Comparison of ENCODE assay signal across 8 mouse cellular contexts in the genomic region with DNA sequence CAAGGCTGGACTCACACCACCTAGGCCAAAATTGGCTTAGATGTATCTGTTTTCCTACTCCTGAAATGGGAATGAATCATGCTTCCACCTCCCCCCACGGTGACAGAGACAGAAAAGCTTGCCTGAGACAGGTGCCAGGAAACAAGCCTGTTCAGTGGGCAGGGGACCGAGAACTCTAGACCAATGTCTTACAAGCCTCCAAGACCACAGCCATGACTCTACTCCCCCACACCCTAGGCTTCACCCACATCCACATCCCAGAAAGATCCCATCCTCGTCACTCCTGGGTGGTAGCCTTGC. TPM values are rescaled to one million over a fixed set of nuclear protein-coding genes. Genes with fewer than 3 reads are reported as not detected.
A peak's percentile ranks its signal among the peaks of the same experiment; 100 is the strongest.
DNase-seq lines count a peak whose midpoint lies in the region; ATAC-seq and TF ChIP-seq lines count a peak whose summit lies in the region.

No protein-coding gene starts in this region.

- no peak for DNase-seq in heart, postnatal 0 days (ENCODE audit: low spot score)
- no peak for DNase-seq in heart, postnatal 4 days
- no peak for DNase-seq in neural tube, embryonic 10.5 days (ENCODE audit: extremely low spot score, low spot score)
- DNase-seq in thymus, postnatal 36 days = peak; percentile 37 to 41
- DNase-seq in left cerebral cortex, postnatal 4 days = no peak

- peaks cover 36% of the 10 kb centered on the region for H3K36me3 ChIP-seq in heart, postnatal 0 days (replicated peaks; ENCODE audit: control insufficient read depth, insufficient read depth, low read length)
- peaks cover 77% of the 10 kb centered on the region for H3K36me3 ChIP-seq in neural tube, embryonic 13.5 days
- H3K36me3 ChIP-seq in forebrain, embryonic 16.5 days (ENCODE audit: control insufficient read depth, insufficient read depth) = peaks cover 5% of the 10 kb centered on the region

- H3K4me3 ChIP-seq in heart, postnatal 0 days (ENCODE audit: low read depth, low read length) = no peak overlapping the region
- H3K4me3 ChIP-seq in neural tube, embryonic 13.5 days = no peak overlapping the region
- no peak overlapping the region for H3K4me3 ChIP-seq in forebrain, embryonic 16.5 days (replicated peaks; ENCODE audit: low read length)

- peak overlapping the region; percentile 43 for H3K4me2 ChIP-seq in heart, postnatal 0 days (ENCODE audit: low read depth, low read length)
- H3K4me2 ChIP-seq in neural tube, embryonic 13.5 days = peak overlapping the region; percentile 16; the same call in 1 of the 2 replicates
- H3K4me2 ChIP-seq in forebrain, embryonic 16.5 days (ENCODE audit: low read length) = no peak overlapping the region

- no peak for TF ChIP-seq CTCF in heart, postnatal 0 days (IDR thresholded peaks at IDR 0.05; ENCODE audit: low read depth)

- peak overlapping the region; percentile 41 for H3K9ac ChIP-seq in heart, postnatal 0 days (replicated peaks; ENCODE audit: low read depth, low read length)
- H3K9ac ChIP-seq in neural tube, embryonic 13.5 days = peak overlapping the region; percentile 38
- H3K9ac ChIP-seq in forebrain, embryonic 16.5 days (replicated peaks; ENCODE audit: low read depth, low read length) = no peak overlapping the region

- peak overlapping the region; percentile 89 for H3K27ac ChIP-seq in heart, postnatal 0 days (ENCODE audit: low read depth)
- H3K27ac ChIP-seq in neural tube, embryonic 13.5 days (replicated peaks) = peak overlapping the region; percentile 68
- peak overlapping the region; percentile 42; the same call in 1 of the 2 replicates for H3K27ac ChIP-seq in forebrain, embryonic 16.5 days (ENCODE audit: low read length)

- no peaks in the 10 kb centered on the region for H3K27me3 ChIP-seq in heart, postnatal 0 days (ENCODE audit: control insufficient read depth, insufficient read depth, low read length)
- H3K27me3 ChIP-seq in neural tube, embryonic 13.5 days = no peaks in the 10 kb centered on the region
- no peaks in the 10 kb centered on the region for H3K27me3 ChIP-seq in forebrain, embryonic 16.5 days (replicated peaks; ENCODE audit: control insufficient read depth, insufficient read depth, low read length)

- H3K9me3 ChIP-seq in heart, postnatal 0 days (replicated peaks; ENCODE audit: control insufficient read depth, low read length) = no peaks in the 10 kb centered on the region
- H3K9me3 ChIP-seq in neural tube, embryonic 13.5 days = no peaks in the 10 kb centered on the region
- H3K9me3 ChIP-seq in forebrain, embryonic 16.5 days (ENCODE audit: control insufficient read depth, low read length) = no peaks in the 10 kb centered on the region

- no peak for TF ChIP-seq EP300 in heart, postnatal 0 days (IDR thresholded peaks at IDR 0.05; ENCODE audit: low read depth)

- intact Hi-C loops in left cerebral cortex, postnatal 4 days (cut with DNase I) = no loop called here

- WGBS in heart, postnatal 0 days = 38% methylated on average over 3 of the region's 3 CpGs
- WGBS in neural tube, embryonic 13.5 days = 80% methylated on average over 3 of the region's 3 CpGs
- WGBS in forebrain, embryonic 16.5 days = 63% methylated on average over 3 of the region's 3 CpGs

- no peak for ATAC-seq in heart, postnatal 0 days (ENCODE audit: insufficient read depth, low read depth)
- no peak for ATAC-seq in neural tube, embryonic 13.5 days (ENCODE audit: low read depth)
- ATAC-seq in forebrain, embryonic 16.5 days = no peak
- no peak for ATAC-seq in granulocyte monocyte progenitor cell, adult 5-6 weeks (replicated peaks; ENCODE audit: poor library complexity, severe bottlenecking)

- H3K4me1 ChIP-seq in heart, postnatal 0 days (ENCODE audit: control insufficient read depth, insufficient read depth) = peaks cover 44% of the 10 kb centered on the region
- H3K4me1 ChIP-seq in neural tube, embryonic 13.5 days (replicated peaks) = peaks cover 65% of the 10 kb centered on the region
- peaks cover 20% of the 10 kb centered on the region for H3K4me1 ChIP-seq in forebrain, embryonic 16.5 days (replicated peaks; ENCODE audit: control insufficient read depth, insufficient read depth, low read length)

RNA-seq across cellular contexts. Expression of a gene that starts 17.0 kb away (rescaled TPM):
- 30.4 and 133 TPM in 2 replicates for total RNA-seq in heart, postnatal 0 days (2014; rRNA removed; ENCODE audit: low replicate concordance)
- polyA plus RNA-seq in heart, postnatal 0 days (2015; fragmentation: Nextera tagmentation; extraction: Ambion mirVana) = 7.8 and 8.1 TPM in 2 replicates
- total RNA-seq in heart, postnatal 4 days (2021) = 10 to 100 TPM; 37.6 to 39.7 TPM
- 41.4 and 41.8 TPM in 2 replicates for polyA plus RNA-seq in neural tube, embryonic 13.5 days (2015; fragmentation: Nextera tagmentation; extraction: Ambion mirVana)
- polyA plus RNA-seq in forebrain, embryonic 16.5 days (2015; fragmentation: Nextera tagmentation; extraction: Ambion mirVana) = 44.1 and 47.8 TPM in 2 replicates
- 100 to 1,000 TPM; 188 to 193 TPM for total RNA-seq in left cerebral cortex, postnatal 4 days (2021)
- 1.2 and 6.9 TPM in 2 replicates for total RNA-seq in granulocyte monocyte progenitor cell, adult 5-6 weeks (2014; fragmentation: Nextera tagmentation)
- 1.0 and 1.3 TPM in 2 replicates for total RNA-seq in granulocyte monocyte progenitor cell, adult 5-6 weeks (2017)

Comparison
In these comparisons a context has a peak if more than half of its experiments do, and no peak if none do; other contexts are left out.
1. DNase-seq: peak in thymus, postnatal 36 days (2 of 2); none in heart, postnatal 0 days (single experiment), heart, postnatal 4 days (single experiment), neural tube, embryonic 10.5 days (single experiment) and left cerebral cortex, postnatal 4 days (single experiment).
2. Peak in every context shown above with its lines, with median percentiles within 50 percentile points of each other: H3K27ac ChIP-seq.